ENCODE assay signal across 24 mouse cellular contexts in the genomic region with DNA sequence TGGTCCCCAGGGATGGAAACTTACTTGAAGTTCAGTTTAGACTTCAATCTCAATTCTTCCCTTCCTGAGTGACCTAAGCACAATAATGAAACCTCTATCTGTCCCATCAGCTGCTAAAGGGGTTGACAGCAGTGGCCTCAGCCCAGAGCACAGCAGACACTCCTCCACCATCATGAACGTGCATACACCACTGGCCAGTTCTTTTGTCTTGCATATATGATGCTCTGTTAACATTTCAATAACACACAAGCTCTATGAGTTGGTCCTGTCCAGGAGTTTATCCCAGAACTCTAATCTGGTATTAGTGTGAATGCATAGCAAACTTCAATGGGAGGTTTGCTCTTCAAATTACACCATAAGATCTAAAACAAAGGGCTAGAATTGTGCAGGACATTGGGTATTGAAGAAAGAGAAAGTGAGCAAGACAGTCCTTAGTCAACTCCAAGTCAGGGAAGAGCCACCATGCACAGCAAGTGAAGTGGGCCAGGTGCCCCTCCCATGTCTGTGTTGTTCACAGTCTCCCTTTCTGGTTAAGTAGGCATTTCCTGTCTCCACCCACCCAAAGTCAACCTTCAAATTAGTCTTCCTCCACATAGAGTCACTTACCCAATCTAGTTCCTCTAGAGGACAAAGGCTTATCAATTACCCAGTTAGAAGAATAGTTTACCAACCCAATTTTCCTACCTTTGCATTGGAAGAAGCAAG. TPM values are rescaled to one million over a fixed set of nuclear protein-coding genes. Genes with fewer than 3 reads are reported as not detected.
A peak's percentile ranks its signal among the peaks of the same experiment; 100 is the strongest.
DNase-seq lines count a peak whose midpoint lies in the region; ATAC-seq and TF ChIP-seq lines count a peak whose summit lies in the region.
"Had no signal": no experiment of that assay in that cellular context is flagged by ENCODE, and none has a peak within 500 bp of the region (broad histone marks: within the 10 kb centered on the region; RNA-seq: fewer than 3 reads in every experiment).

No protein-coding gene starts in this region.

- H3K4me1 ChIP-seq in ES-E14 (ENCODE audit: control insufficient read depth in 2 of 2, insufficient read depth in 2 of 2, low read length in 2 of 2, poor library complexity in 1 of 2), result 0 out of 4 replicates have a peak, but pooled peaks cover 0 to 2% of the 10 kb centered on the region in 2 experiments
- H3K4me1 ChIP-seq: limb, embryonic 10.5 days; lung, embryonic 15.5 days; midbrain, embryonic 15.5 days; neural tube, embryonic 12.5 days had no signal

- no peak overlapping the region for H3K9ac ChIP-seq in ES-E14 (ENCODE audit: insufficient read depth, low read depth, low read length, poor library complexity, severe bottlenecking)
- H3K9ac ChIP-seq: lung, embryonic 15.5 days; midbrain, embryonic 15.5 days; neural tube, embryonic 12.5 days had no signal

- no peak overlapping the region for H3K27ac ChIP-seq in ES-E14 (ENCODE audit: insufficient read depth, low read depth, low read length, poor library complexity, severe bottlenecking)
- H3K27ac ChIP-seq: gastrocnemius, adult 2 months; limb, embryonic 10.5 days; lung, embryonic 15.5 days; midbrain, embryonic 15.5 days; neural tube, embryonic 12.5 days had no signal

- no peaks in the 10 kb centered on the region for H3K36me3 ChIP-seq in ES-E14 (ENCODE audit: control insufficient read depth, insufficient read depth, low read length, poor library complexity, severe bottlenecking)
- H3K36me3 ChIP-seq: limb, embryonic 10.5 days; lung, embryonic 15.5 days; midbrain, embryonic 15.5 days; neural tube, embryonic 12.5 days had no signal

- peak; percentile 26 for ATAC-seq in inflammation-experienced regulatory T-cells, adult 6 months
- ATAC-seq: forebrain, embryonic 14.5 days; hindbrain, embryonic 16.5 days; midbrain, embryonic 15.5 days had no signal

- peak; percentile 59 for DNase-seq in thymus, postnatal 0 days (ENCODE audit: low spot score)
- DNase-seq in thymus, postnatal 10 days (ENCODE audit: low spot score in 2 of 2), result no peak
- DNase-seq in ES-E14 (ENCODE audit: low read depth, low spot score), result peak; percentile 34
- DNase-seq in adrenal gland, postnatal 14 days, result no peak
- DNase-seq in frontal cortex, postnatal 25 days (ENCODE audit: low spot score in 2 of 2), result no peak
- DNase-seq in cerebellum, postnatal 25 days, result no peak
- DNase-seq: cerebellum, adult 11 months; cerebellum, postnatal 36 days; gastrocnemius, adult 2 months; heart, adult 11 months; heart, postnatal 4 days; kidney, adult 18-20 months; kidney, postnatal 10 days; right cerebral cortex, postnatal 14 days had no signal

- H3K4me3 ChIP-seq in ES-E14 (ENCODE audit: insufficient read depth in 1 of 2, low read depth in 1 of 2, low read length in 2 of 2, poor library complexity in 1 of 2, severe bottlenecking in 1 of 2), result no peak overlapping the region
- H3K4me3 ChIP-seq: gastrocnemius, adult 2 months; limb, embryonic 10.5 days; lung, embryonic 15.5 days; midbrain, embryonic 15.5 days; neural tube, embryonic 12.5 days had no signal

- in situ Hi-C loops in ES-E14 (cut with MboI; ENCODE audit: low sequenced_read_pairs in 2 of 2, unreplicated experiment in 2 of 2), result loop anchor here in 1 of 2 experiments (10.0 kb wide), 1 partner anchor 149 kb away; no protein-coding TSS in a partner anchor

- no peaks in the 10 kb centered on the region for H3K9me3 ChIP-seq in ES-E14 (ENCODE audit: control insufficient read depth, insufficient read depth, low read depth, low read length)
- H3K9me3 ChIP-seq: limb, embryonic 10.5 days; lung, embryonic 15.5 days; midbrain, embryonic 15.5 days; neural tube, embryonic 12.5 days had no signal

TF ChIP-seq in ES-E14, 5 proteins besides CTCF, POLR2A, EP300 and RAD21:
- TF ChIP-seq ZNF384 (IDR thresholded peaks at IDR 0.05; ENCODE audit: low read depth, low read length), result no peak
- no peak for TF ChIP-seq ZC3H11A (IDR thresholded peaks at IDR 0.05; ENCODE audit: borderline replicate concordance, low read depth, low read length)
- TF ChIP-seq CHD2 (IDR thresholded peaks at IDR 0.05; ENCODE audit: low read depth, low read length), result no peak
- no peak for TF ChIP-seq HCFC1 (IDR thresholded peaks at IDR 0.05; ENCODE audit: borderline replicate concordance, insufficient read depth, low read length)
- TF ChIP-seq MAFK (IDR thresholded peaks at IDR 0.05; ENCODE audit: insufficient read depth, low read depth, low read length), result no peak

RNA-seq across cellular contexts. Expression of a gene that starts 10.2 kb away (rescaled TPM):
- polyA plus RNA-seq in thymus, postnatal 0 days (2015; fragmentation: Nextera tagmentation; extraction: Ambion mirVana), result 0.21 TPM in 1 of 2 replicates, not detected in the other
- total RNA-seq in ES-E14 (2012; rRNA removed), result 0.16 TPM in 1 of 2 replicates, not detected in the other
- polyA plus RNA-seq in inflammation-experienced regulatory T-cells, adult 6 months (2017; shearing (Covaris generic)), result 1 to 10 TPM in 1 of 3 experiments, under 1 TPM in 2; 0.28 to 1.7 (median 0.70) TPM
- total RNA-seq in adrenal gland, postnatal 14 days (2021), result 0.26 TPM in 1 of 2 replicates, not detected in the other
- total RNA-seq: left cerebral cortex, adult 18-20 months had no signal
- polyA plus RNA-seq: C2C12; limb, embryonic 10.5 days; liver, embryonic 11.5 days had no signal

RNA-seq across cellular contexts. Expression of a gene that starts 10.5 kb away (rescaled TPM):
- 4.9 and 5.2 TPM in 2 replicates for polyA plus RNA-seq in thymus, postnatal 0 days (2015; fragmentation: Nextera tagmentation; extraction: Ambion mirVana)
- total RNA-seq in ES-E14 (2012; rRNA removed), result 13.4 and 14.1 TPM in 2 replicates
- 1 to 10 TPM; 2.4 to 4.8 (median 2.7) TPM for polyA plus RNA-seq in inflammation-experienced regulatory T-cells, adult 6 months (2017; shearing (Covaris generic))
- 12.0 and 13.8 TPM in 2 replicates for total RNA-seq in adrenal gland, postnatal 14 days (2021)

RNA-seq across cellular contexts. Expression of a gene that starts 41.8 kb away (rescaled TPM):
- 4.5 and 4.8 TPM in 2 replicates for polyA plus RNA-seq in thymus, postnatal 0 days (2015; fragmentation: Nextera tagmentation; extraction: Ambion mirVana)
- 0.71 and 0.85 TPM in 2 replicates for total RNA-seq in ES-E14 (2012; rRNA removed)
- polyA plus RNA-seq in inflammation-experienced regulatory T-cells, adult 6 months (2017; shearing (Covaris generic)), result 10 to 100 TPM; 20.4 to 31.5 (median 24.2) TPM
- total RNA-seq in adrenal gland, postnatal 14 days (2021), result 5.4 and 8.8 TPM in 2 replicates

Comparison
In these comparisons a context has a peak if more than half of its experiments do, and no peak if none do; other contexts are left out.
1. DNase-seq: peak in thymus, postnatal 0 days (single experiment) and ES-E14 (single experiment); none in thymus, postnatal 10 days (0 of 2), adrenal gland, postnatal 14 days (single experiment), frontal cortex, postnatal 25 days (0 of 2) and cerebellum, postnatal 25 days (0 of 2).